Mouse (Mus musculus) layer of hippocampus, postnatal 36 days (tissue): ENCODE data around the gene Camsap2. TPM values are rescaled to one million over a fixed set of nuclear protein-coding genes. Genes with fewer than 3 reads are reported as not detected.

Source experiments
- DNase-seq, 2 experiments: peaks; one replicate each; pipeline ENCODE4 v3.0.0; 2022
- total RNA-seq, 2 experiments: library from RNA; stranded (reverse); gene quantifications; 2 replicates each; pipeline ENCODE4 v1.2.3; 2021

Gene Camsap2
- total RNA-seq: 100 to 1,000 TPM; 136 to 142 TPM

- DNase-seq: peak; percentile 95 to 96
Observed at GRCm38 (mm10) chr1:136345454-136346372, at the start of gene Camsap2. Gene Camsap2, minus strand, starts transcription at chr1:136346104.

- no peak for DNase-seq
Observed at GRCm38 (mm10) chr1:136395073-136395472, 49.2 kb upstream of the Camsap2 start.

GRCm38 (mm10) chr1:136394506-136394905 is 48.6 kb upstream of the Camsap2 start:
- DNase-seq: peak; percentile 23 to 32

GRCm38 (mm10) chr1:136386914-136387313 is 41.0 kb upstream of the Camsap2 start:
- no peak for DNase-seq

GRCm38 (mm10) chr1:136381583-136381982 is 35.7 kb upstream of the Camsap2 start:
- no peak for DNase-seq

- DNase-seq: no peak
Observed at GRCm38 (mm10) chr1:136381169-136381568, 35.3 kb upstream of the Camsap2 start.

- DNase-seq: no peak
Observed at GRCm38 (mm10) chr1:136380606-136381005, 34.7 kb upstream of the Camsap2 start.

- DNase-seq: no peak
Observed at GRCm38 (mm10) chr1:136380161-136380560, 34.3 kb upstream of the Camsap2 start.

GRCm38 (mm10) chr1:136379261-136379660 is 33.4 kb upstream of the Camsap2 start:
- DNase-seq: no peak

GRCm38 (mm10) chr1:136365986-136366385 is 20.1 kb upstream of the Camsap2 start:
- DNase-seq: no peak

- peak; percentile 58 for DNase-seq
Observed at GRCm38 (mm10) chr1:136364711-136365110, 18.8 kb upstream of the Camsap2 start.

- no peak for DNase-seq
Observed at GRCm38 (mm10) chr1:136363035-136363434, 17.1 kb upstream of the Camsap2 start.

- peak; percentile 18 to 34 for DNase-seq
Observed at GRCm38 (mm10) chr1:136362567-136362966, 16.7 kb upstream of the Camsap2 start.

GRCm38 (mm10) chr1:136361373-136361772 is 15.5 kb upstream of the Camsap2 start:
- DNase-seq: no peak

- DNase-seq: no peak
Observed at GRCm38 (mm10) chr1:136360909-136361308, 15.0 kb upstream of the Camsap2 start.

- no peak for DNase-seq
Observed at GRCm38 (mm10) chr1:136358841-136359360, 13.0 kb upstream of the Camsap2 start.

- DNase-seq: no peak
Observed at GRCm38 (mm10) chr1:136355651-136356050, 9.7 kb upstream of the Camsap2 start.

- no peak for DNase-seq
Observed at GRCm38 (mm10) chr1:136350699-136351200, 4.8 kb upstream of the Camsap2 start.

- DNase-seq: no peak
Observed at GRCm38 (mm10) chr1:136348137-136348536, 2.2 kb upstream of the Camsap2 start.

GRCm38 (mm10) chr1:136347140-136347539 is 1.2 kb upstream of the Camsap2 start:
- no peak for DNase-seq

GRCm38 (mm10) chr1:136346373-136347035 is 600 bp upstream of the Camsap2 start:
- DNase-seq: no peak

GRCm38 (mm10) chr1:136344768-136345453 is 993 bp downstream of the Camsap2 start:
- peak in 1 of 2 experiments; percentile 23 for DNase-seq
